Mouse (Mus musculus) ES-E14 (cell line): ENCODE data around the gene Tuba1a. TPM values are rescaled to one million over a fixed set of nuclear protein-coding genes. Genes with fewer than 3 reads are reported as not detected.
A peak's percentile ranks its signal among the peaks of the same experiment; 100 is the strongest.

Experiments
- DNase-seq: peaks from one replicate; pipeline ENCODE4 v3.0.0-alpha.2; 2013; ENCODE audit warnings: low read depth, low spot score
- H3K27ac ChIP-seq: 2 replicates; pipeline ENCODE4 v1.5.1; 2012; ENCODE audit warnings: low read depth, mild to moderate bottlenecking, low read length, moderate library complexity, mixed read lengths; ENCODE audit not compliant: poor library complexity, insufficient read depth, severe bottlenecking
- H3K36me3 ChIP-seq: 2 replicates; pipeline ENCODE4 v1.6.1; 2012; ENCODE audit warnings: mild to moderate bottlenecking, low read length, moderate library complexity, mixed read lengths; ENCODE audit not compliant: control insufficient read depth, poor library complexity, insufficient read depth, severe bottlenecking
- H3K4me1 ChIP-seq, 2 experiments: fragments of 150-350 bp in 1 of 2; sonication (generic) in 1 of 2; 2 replicates each; pipeline ENCODE4 v1.6.1; 2012; ENCODE audit warnings: low read length in 2 of 2, mild to moderate bottlenecking in 1 of 2, mixed read lengths in 1 of 2; ENCODE audit not compliant: control insufficient read depth in 2 of 2, insufficient read depth in 2 of 2, poor library complexity in 1 of 2
- H3K4me3 ChIP-seq, 2 experiments: fragments of 150-350 bp in 1 of 2; sonication (generic) in 1 of 2; 2 replicates each; pipeline ENCODE4 v1.5.1; 2012; ENCODE audit warnings: low read length in 2 of 2, low read depth in 1 of 2, mild to moderate bottlenecking in 1 of 2, mixed read lengths in 1 of 2; ENCODE audit not compliant: insufficient read depth in 1 of 2, poor library complexity in 1 of 2, severe bottlenecking in 1 of 2
- H3K9ac ChIP-seq: 2 replicates; pipeline ENCODE4 v1.6.1; 2012; ENCODE audit warnings: low read depth, mild to moderate bottlenecking, low read length, mixed read lengths; ENCODE audit not compliant: poor library complexity, insufficient read depth, severe bottlenecking
- H3K9me3 ChIP-seq: fragments of 150-350 bp; sonication (generic); 2 replicates; pipeline ENCODE4 v1.6.1; 2012; ENCODE audit warnings: low read depth, mild to moderate bottlenecking, low read length; ENCODE audit not compliant: control insufficient read depth, insufficient read depth
- CHD2 ChIP-seq: IDR thresholded peaks from 2 replicates; pipeline ENCODE4 v1.6.1; 2014; ENCODE audit warnings: mild to moderate bottlenecking, low read depth, low read length, inconsistent platforms
- HCFC1 ChIP-seq: IDR thresholded peaks from 2 replicates; pipeline ENCODE4 v1.6.1; 2012; ENCODE audit warnings: low read length, inconsistent platforms, borderline replicate concordance; ENCODE audit not compliant: insufficient read depth
- MAFK ChIP-seq: IDR thresholded peaks from 2 replicates; pipeline ENCODE4 v1.6.1; 2014; ENCODE audit warnings: mild to moderate bottlenecking, low read depth, low read length, inconsistent platforms; ENCODE audit not compliant: insufficient read depth
- ZC3H11A ChIP-seq: IDR thresholded peaks from 2 replicates; pipeline ENCODE4 v1.6.1; 2012; ENCODE audit warnings: low read depth, mild to moderate bottlenecking, inconsistent platforms, low read length, borderline replicate concordance
- ZNF384 ChIP-seq: IDR thresholded peaks from 2 replicates; pipeline ENCODE4 v1.6.1; 2012; ENCODE audit warnings: low read depth, low read length, inconsistent platforms
- in situ Hi-C, 2 experiments: fragments of 600-800 bp; cut with MboI; formaldehyde crosslinking; loops; one replicate each; pipeline ENCODE4 v1.15.1; 2025; ENCODE audit warnings: low sequenced_read_pairs in 2 of 2, inconsistent platforms in 1 of 2; ENCODE audit not compliant: unreplicated experiment in 2 of 2
- total RNA-seq: library from RNA; depleted of rRNA; stranded (reverse); fragments of 300-350 nt; gene quantifications from 2 replicates; pipeline ENCODE4 v1.2.3, GENCODE M21; 2012

The Tuba1a gene
- total RNA-seq, 1 experiment, result 862 TPM

GRCm38 (mm10) chr15:98997938-98998774 lies 44.7 kb upstream of the Tuba1a start:
- no peak for DNase-seq
- Histone ChIP-seq H3K36me3 (no peaks in the 10 kb centered on the region), H3K9me3 (no peaks in the 10 kb centered on the region), H3K27ac (peak overlapping the region; percentile 47; the same call in 1 of the 2 replicates), H3K9ac (no peak overlapping the region; the same call in 1 of the 2 replicates), H3K4me3 (no peak overlapping the region), H3K4me1 (peaks cover 0 to 33% of the 10 kb centered on the region in 2 experiments; a peak in 3 of 4 replicates)
- in situ Hi-C loops, result no loop called here
- no peak for TF ChIP-seq HCFC1
- no peak for TF ChIP-seq ZC3H11A
- no peak for TF ChIP-seq MAFK
- no peak for TF ChIP-seq ZNF384
- no peak for TF ChIP-seq CHD2

GRCm38 (mm10) chr15:98996840-98997239 lies 43.3 kb upstream of the Tuba1a start:
- TF ChIP-seq CHD2, result no peak
- TF ChIP-seq ZNF384, result no peak
- TF ChIP-seq MAFK, result no peak
- no peak for TF ChIP-seq ZC3H11A
- no peak for TF ChIP-seq HCFC1
- Histone ChIP-seq H3K9ac (no peak overlapping the region), H3K9me3 (no peaks in the 10 kb centered on the region), H3K4me3 (no peak overlapping the region), H3K36me3 (no peaks in the 10 kb centered on the region), H3K4me1 (peaks cover 6 to 30% of the 10 kb centered on the region in 2 experiments), H3K27ac (peak overlapping the region; percentile 24; the same call in 1 of the 2 replicates)
- DNase-seq, result no peak
- in situ Hi-C loops, result no loop called here

GRCm38 (mm10) chr15:98994957-98995520 lies 41.5 kb upstream of the Tuba1a start:
- Histone ChIP-seq H3K9me3 (no peaks in the 10 kb centered on the region), H3K36me3 (no peaks in the 10 kb centered on the region), H3K27ac (no peak overlapping the region), H3K4me3 (no peak overlapping the region), H3K9ac (no peak overlapping the region), H3K4me1 (peaks cover 8 to 27% of the 10 kb centered on the region in 2 experiments)
- TF ChIP-seq HCFC1 (no peak), MAFK (no peak), ZC3H11A (no peak), ZNF384 (no peak), CHD2 (no peak)
- no peak for DNase-seq
- in situ Hi-C loops, result no loop called here

GRCm38 (mm10) chr15:98993865-98994264 lies 40.4 kb upstream of the Tuba1a start:
- no peak overlapping the region for H3K9ac ChIP-seq
- no peaks in the 10 kb centered on the region for H3K9me3 ChIP-seq
- DNase-seq, result peak; percentile 87
- TF ChIP-seq ZC3H11A (peak; percentile 71; the same call in 1 of the 2 replicates), HCFC1 (no peak)
- in situ Hi-C loops, result no loop called here
- peak overlapping the region; percentile 98; the same call in 1 of the 2 replicates for H3K27ac ChIP-seq
- H3K4me3 ChIP-seq, result no peak overlapping the region
- H3K4me1 ChIP-seq, result peaks cover 11 to 27% of the 10 kb centered on the region in 2 experiments
- no peaks in the 10 kb centered on the region for H3K36me3 ChIP-seq
